Mouse (Mus musculus) intestine, embryonic 15.5 days (tissue): ENCODE measurements at regions not wholly inside any gene's neighbourhood (a gene's known extent, or its start where the extent isn't known, plus 50 kb on each side); places are given as distances from the start of the nearest gene placed in this dataset.

Source experiments
- ATAC-seq: fragments of 200-750 bp; cut with Nextera tagmentation; 2 replicates; pipeline ENCODE4 v1.8.0; 2017; ENCODE audit warnings: moderate TSS enrichment, moderate library complexity
- H3K27ac ChIP-seq: fragments of 300-500 bp; sonication (generic); 2 replicates; pipeline ENCODE4 v1.5.1; 2015; ENCODE audit warnings: mild to moderate bottlenecking, inconsistent platforms
- H3K27me3 ChIP-seq: fragments of 300-500 bp; sonication (generic); replicated peaks from 2 replicates; pipeline ENCODE4 v1.6.1; 2015; ENCODE audit warnings: inconsistent platforms
- H3K36me3 ChIP-seq: fragments of 300-500 bp; sonication (generic); 2 replicates; pipeline ENCODE4 v1.6.1; 2015; ENCODE audit warnings: inconsistent platforms
- H3K4me1 ChIP-seq: fragments of 300-500 bp; sonication (generic); replicated peaks from 2 replicates; pipeline ENCODE4 v1.6.1; 2015; ENCODE audit warnings: inconsistent platforms
- H3K4me2 ChIP-seq: fragments of 300-500 bp; sonication (generic); replicated peaks from 2 replicates; pipeline ENCODE4 v1.6.1; 2015; ENCODE audit warnings: mild to moderate bottlenecking, inconsistent platforms
- H3K4me3 ChIP-seq: fragments of 300-500 bp; sonication (generic); replicated peaks from 2 replicates; pipeline ENCODE4 v1.5.1; 2015; ENCODE audit warnings: inconsistent platforms
- H3K9ac ChIP-seq: fragments of 300-500 bp; sonication (generic); 2 replicates; pipeline ENCODE4 v1.6.1; 2015; ENCODE audit warnings: inconsistent platforms
- H3K9me3 ChIP-seq: fragments of 300-500 bp; sonication (generic); 2 replicates; pipeline ENCODE4 v1.6.1; 2016; ENCODE audit warnings: inconsistent platforms
- WGBS: fragments of 180-500 bp; shearing (Covaris S2); methylation state at CpG from one replicate; pipeline ENCODE4 v1.1.7; 2015; 5-methylcytosine and 5-hydroxymethylcytosine counted together

DNA sequence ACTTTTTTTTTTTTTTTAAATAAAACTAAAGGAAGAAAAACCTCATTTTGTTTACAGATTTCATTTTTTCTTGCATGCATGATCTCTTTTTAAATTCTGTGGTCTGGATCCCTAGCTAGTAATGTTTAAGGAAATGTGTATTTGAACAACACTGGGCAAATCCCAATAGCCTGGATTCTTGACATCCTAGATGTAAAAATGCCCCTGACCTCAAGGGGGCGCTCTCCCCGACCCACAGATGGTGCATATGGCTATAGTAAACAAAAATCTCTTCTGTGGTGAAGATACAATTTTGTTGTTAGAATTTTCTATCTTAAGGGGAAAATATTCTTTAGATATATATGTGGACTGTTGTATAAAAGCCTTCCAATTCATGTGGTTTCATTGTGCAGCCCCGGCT is 67.1 kb upstream of the Trpm3 start:
- Histone ChIP-seq H3K27me3 (no peaks in the 10 kb centered on the region), H3K4me1 (no peaks in the 10 kb centered on the region), H3K36me3 (no peaks in the 10 kb centered on the region), H3K9me3 (no peaks in the 10 kb centered on the region), H3K9ac (no peak overlapping the region), H3K4me2 (no peak overlapping the region), H3K4me3 (no peak overlapping the region), H3K27ac (no peak overlapping the region)
- ATAC-seq = no peak
- 34% methylated on average over 3 of the region's 3 CpGs for WGBS

DNA sequence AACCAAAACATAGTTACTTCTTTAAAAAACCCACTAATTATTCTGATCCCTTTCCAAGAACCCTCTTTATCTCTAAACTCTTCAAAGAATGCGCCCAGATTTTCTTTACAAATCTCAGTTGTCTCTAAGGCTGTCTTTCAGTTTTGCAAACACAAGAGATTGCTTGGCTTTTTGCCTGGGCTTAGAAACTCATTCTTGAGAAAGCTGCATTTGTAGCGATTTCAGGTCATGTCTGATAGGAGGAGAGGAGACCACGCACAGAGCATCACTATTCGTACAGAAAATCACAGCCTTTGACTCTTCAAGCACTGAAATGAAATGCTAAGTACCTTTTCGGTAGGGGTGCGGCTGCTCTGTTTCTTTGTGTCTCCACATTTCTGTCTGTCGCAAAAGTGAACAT is 64.8 kb upstream of the Trpm3 start:
- Histone ChIP-seq H3K9me3 (no peaks in the 10 kb centered on the region), H3K9ac (no peak overlapping the region), H3K4me1 (no peaks in the 10 kb centered on the region), H3K4me2 (no peak overlapping the region), H3K4me3 (no peak overlapping the region), H3K36me3 (no peaks in the 10 kb centered on the region), H3K27ac (no peak overlapping the region), H3K27me3 (no peaks in the 10 kb centered on the region)
- no peak for ATAC-seq
- 78% methylated on average over 7 of the region's 7 CpGs for WGBS

DNA sequence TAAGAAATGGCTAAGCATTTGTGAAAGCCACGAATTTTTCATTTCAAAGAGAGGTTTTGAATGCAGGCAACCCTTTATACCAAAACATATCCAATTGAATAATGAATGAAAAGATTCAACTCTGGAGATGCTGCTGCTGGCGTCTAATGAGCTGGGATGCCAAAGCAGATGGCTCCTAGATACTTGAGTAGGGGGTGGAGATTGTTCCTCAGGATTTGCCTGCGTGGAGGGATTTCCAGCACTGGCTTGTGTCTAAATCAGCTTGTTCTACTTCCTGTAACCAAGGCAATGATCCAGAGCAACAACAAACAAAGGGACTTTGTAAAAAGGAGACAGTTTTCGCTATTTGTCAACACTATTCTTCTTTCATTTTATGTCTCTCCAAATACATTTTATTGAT is 57.4 kb upstream of the Trpm3 start:
- WGBS = 53% methylated on average over 4 of the region's 4 CpGs
- Histone ChIP-seq H3K36me3 (no peaks in the 10 kb centered on the region), H3K9ac (no peak overlapping the region), H3K27ac (no peak overlapping the region), H3K9me3 (no peaks in the 10 kb centered on the region), H3K4me3 (no peak overlapping the region), H3K4me2 (no peak overlapping the region), H3K27me3 (no peaks in the 10 kb centered on the region), H3K4me1 (no peaks in the 10 kb centered on the region)
- ATAC-seq = no peak
